25 mouse cellular contexts compared by ENCODE assay signal in the genomic region with DNA sequence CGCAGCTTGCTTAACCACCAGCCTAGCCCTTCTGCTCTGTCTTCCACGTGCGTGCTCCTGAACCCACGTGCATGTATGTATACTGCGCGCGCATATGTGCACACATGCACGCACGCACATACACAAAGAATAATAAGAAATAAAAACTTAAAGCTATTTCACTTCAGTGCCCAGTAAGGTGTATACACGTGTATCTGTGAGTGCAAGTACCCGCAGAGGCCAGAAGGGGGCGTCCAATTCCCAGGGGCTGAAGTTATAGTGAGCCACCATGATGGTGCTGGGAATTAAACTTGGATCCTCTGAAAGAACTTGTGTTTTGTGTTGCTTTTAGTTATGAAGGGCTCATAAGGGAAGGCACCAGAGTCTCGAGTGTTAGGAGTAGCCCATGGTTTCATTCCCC.
DNase-seq lines count a peak whose midpoint lies in the region; ATAC-seq and TF ChIP-seq lines count a peak whose summit lies in the region.
"Had no signal": no experiment of that assay in that cellular context is flagged by ENCODE, and none has a peak within 500 bp of the region (broad histone marks: within the 10 kb centered on the region; RNA-seq: fewer than 3 reads in every experiment).

No protein-coding gene starts in this region.

- no peaks in the 10 kb centered on the region for H3K27me3 ChIP-seq in midbrain, postnatal 0 days (ENCODE audit: insufficient read depth, low read length)
- no peaks in the 10 kb centered on the region; the same call in 1 of the 2 replicates for H3K27me3 ChIP-seq in midbrain, embryonic 13.5 days
- no peaks in the 10 kb centered on the region for H3K27me3 ChIP-seq in cerebellum, adult 2 months (ENCODE audit: control insufficient read depth, insufficient read depth, low read length)
- H3K27me3 ChIP-seq: CH12.LX; embryonic facial prominence, embryonic 15.5 days; heart, embryonic 12.5 days; hindbrain, embryonic 13.5 days; intestine, embryonic 15.5 days; limb, embryonic 13.5 days; lung, embryonic 15.5 days had no signal

- H3K36me3 ChIP-seq in midbrain, postnatal 0 days (ENCODE audit: insufficient read depth, low read length) = no peaks in the 10 kb centered on the region
- no peaks in the 10 kb centered on the region for H3K36me3 ChIP-seq in midbrain, embryonic 13.5 days
- H3K36me3 ChIP-seq: embryonic facial prominence, embryonic 15.5 days; heart, embryonic 12.5 days; hindbrain, embryonic 13.5 days; intestine, embryonic 15.5 days; limb, embryonic 13.5 days; lung, embryonic 15.5 days had no signal

- no peak for TF ChIP-seq POLR2A in cerebellum, adult 2 months (IDR thresholded peaks at IDR 0.05; ENCODE audit: borderline replicate concordance, insufficient read depth, low read length)

- H3K9me3 ChIP-seq in midbrain, postnatal 0 days (ENCODE audit: low read length) = no peaks in the 10 kb centered on the region
- H3K9me3 ChIP-seq in midbrain, embryonic 13.5 days = no peaks in the 10 kb centered on the region
- H3K9me3 ChIP-seq: embryonic facial prominence, embryonic 15.5 days; hindbrain, embryonic 13.5 days; intestine, embryonic 15.5 days; limb, embryonic 13.5 days; lung, embryonic 15.5 days had no signal

- H3K4me2 ChIP-seq in midbrain, postnatal 0 days (ENCODE audit: low read depth, low read length, poor library complexity, severe bottlenecking) = no peak overlapping the region
- H3K4me2 ChIP-seq in midbrain, embryonic 13.5 days (replicated peaks) = no peak overlapping the region
- H3K4me2 ChIP-seq: embryonic facial prominence, embryonic 15.5 days; heart, embryonic 12.5 days; hindbrain, embryonic 13.5 days; intestine, embryonic 15.5 days; limb, embryonic 13.5 days; lung, embryonic 15.5 days; midbrain, embryonic 11.5 days had no signal

- no peaks in the 10 kb centered on the region for H3K4me1 ChIP-seq in midbrain, postnatal 0 days (ENCODE audit: insufficient read depth, low read length)
- no peaks in the 10 kb centered on the region for H3K4me1 ChIP-seq in midbrain, embryonic 13.5 days (replicated peaks)
- H3K4me1 ChIP-seq in cerebellum, adult 2 months (ENCODE audit: control insufficient read depth, insufficient read depth, low read length) = no peaks in the 10 kb centered on the region
- H3K4me1 ChIP-seq: embryonic facial prominence, embryonic 15.5 days; heart, embryonic 12.5 days; hindbrain, embryonic 13.5 days; intestine, embryonic 15.5 days; limb, embryonic 13.5 days; lung, embryonic 15.5 days had no signal

- intact Hi-C loops in gastrocnemius, adult 2 months (cut with DNase I) = no loop called here

- H3K9ac ChIP-seq in midbrain, postnatal 0 days (replicated peaks; ENCODE audit: low read length, poor library complexity, severe bottlenecking) = no peak overlapping the region
- H3K9ac ChIP-seq in midbrain, embryonic 13.5 days (replicated peaks) = no peak overlapping the region
- H3K9ac ChIP-seq: embryonic facial prominence, embryonic 15.5 days; heart, embryonic 12.5 days; hindbrain, embryonic 13.5 days; intestine, embryonic 15.5 days; limb, embryonic 13.5 days; lung, embryonic 15.5 days had no signal

- no peak overlapping the region for H3K27ac ChIP-seq in gastrocnemius, adult 2 months
- no peak overlapping the region for H3K27ac ChIP-seq in layer of hippocampus, adult 2 months
- no peak overlapping the region for H3K27ac ChIP-seq in midbrain, postnatal 0 days (ENCODE audit: low read depth, low read length)
- H3K27ac ChIP-seq in midbrain, embryonic 13.5 days = no peak overlapping the region
- H3K27ac ChIP-seq in cerebellum, adult 2 months (ENCODE audit: insufficient read depth, low read length) = no peak overlapping the region
- H3K27ac ChIP-seq: embryonic facial prominence, embryonic 15.5 days; hindbrain, embryonic 13.5 days; intestine, embryonic 15.5 days; limb, embryonic 13.5 days; lung, embryonic 15.5 days had no signal

- H3K4me3 ChIP-seq in gastrocnemius, adult 2 months = no peak overlapping the region
- H3K4me3 ChIP-seq in layer of hippocampus, adult 2 months = no peak overlapping the region
- no peak overlapping the region for H3K4me3 ChIP-seq in midbrain, postnatal 0 days (ENCODE audit: low read depth, low read length)
- no peak overlapping the region for H3K4me3 ChIP-seq in midbrain, embryonic 13.5 days (replicated peaks)
- H3K4me3 ChIP-seq in cerebellum, adult 2 months (replicated peaks; ENCODE audit: insufficient read depth, low read depth, low read length) = no peak overlapping the region
- H3K4me3 ChIP-seq: embryonic facial prominence, embryonic 15.5 days; heart, embryonic 12.5 days; hindbrain, embryonic 13.5 days; intestine, embryonic 15.5 days; limb, embryonic 13.5 days; lung, embryonic 15.5 days; myocyte had no signal

- DNase-seq in gastrocnemius, adult 2 months = no peak
- no peak for DNase-seq in gastrocnemius, postnatal 10 days
- DNase-seq in layer of hippocampus, adult 2 months (ENCODE audit: low spot score in 2 of 2) = no peak
- no peak for DNase-seq in layer of hippocampus, adult 9-11 months
- DNase-seq in midbrain, postnatal 0 days (ENCODE audit: low spot score) = no peak
- DNase-seq in ZHBTc4 (ENCODE audit: low read depth, low spot score) = peak; percentile 69
- DNase-seq in cerebellum, adult 2 months = no peak
- DNase-seq: adrenal gland, postnatal 36 days; cerebellum, adult 11-12 months; cerebellum, postnatal 36 days; heart, postnatal 14 days; kidney, postnatal 10 days; spleen, adult 18-20 months; thymus, postnatal 14 days had no signal

- ATAC-seq in midbrain, postnatal 0 days (ENCODE audit: low FRiP score) = no peak
- no peak for ATAC-seq in midbrain, embryonic 13.5 days
- ATAC-seq: forebrain, embryonic 16.5 days; intestine, embryonic 15.5 days had no signal

- 92% methylated on average over 13 of the region's 13 CpGs for WGBS in midbrain, postnatal 0 days
- WGBS in midbrain, embryonic 13.5 days = 90% methylated on average over 13 of the region's 13 CpGs
- 84% methylated on average over 13 of the region's 13 CpGs for WGBS in cerebellum, adult 2 months

- peak; percentile 25; the same call in 1 of the 2 replicates for TF ChIP-seq CTCF in gastrocnemius, adult 2 months (IDR thresholded peaks at IDR 0.05)
- TF ChIP-seq CTCF in layer of hippocampus, adult 2 months (conservative IDR thresholded peaks at IDR 0.05) = peak; percentile 41
- TF ChIP-seq CTCF in midbrain, postnatal 0 days (IDR thresholded peaks at IDR 0.05) = peak; percentile 40
- no peak for TF ChIP-seq CTCF in cerebellum, adult 2 months (IDR thresholded peaks at IDR 0.05; ENCODE audit: borderline replicate concordance, insufficient read depth, low read depth, low read length)
